Mouse (Mus musculus) CD4-positive, CD25-positive, alpha-beta regulatory T cell, adult 4 months (primary cell): Measurements from ENCODE around the gene Cyp3a44. TPM values are rescaled to one million over a fixed set of nuclear protein-coding genes. Genes with fewer than 3 reads are reported as not detected.
"Not testable (repeated sequence)": the region's sequence is repeated elsewhere in the genome, so short reads cannot be mapped to it uniquely, and the experiment has no call there.

Experiments
- ATAC-seq: one replicate; pipeline ENCODE4 v1.8.0; 2017
- polyA plus RNA-seq, 2 experiments: library from polyadenylated mRNA; unstranded; fragments of 100-300 nt; shearing (Covaris generic); gene quantifications; one replicate each; pipeline ENCODE4 v1.2.1; 2017

Gene Cyp3a44
- polyA plus RNA-seq: not detected

GRCm38 (mm10) chr5:145805796-145806195, at the start of gene Cyp3a44:
TSS of gene Cyp3a44 (minus strand) at chr5:145805874.
- not testable (repeated sequence) for ATAC-seq

- not testable (repeated sequence) for ATAC-seq
These were observed 5.4 kb downstream of the Cyp3a44 start for GRCm38 (mm10) chr5:145800229-145800628.

GRCm38 (mm10) chr5:145793232-145793631, 12.4 kb downstream of the Cyp3a44 start:
- ATAC-seq: not testable (repeated sequence)

GRCm38 (mm10) chr5:145737512-145737911, 68.2 kb downstream of the Cyp3a44 start:
- not testable (repeated sequence) for ATAC-seq

Other genes starting within 250 kb of the Cyp3a44 start
- gene Cyp3a41b, start 221.1 kb downstream of the Cyp3a44 start, polyA plus RNA-seq: not detected
- gene Cyp3a41a, start 85.7 kb downstream of the Cyp3a44 start, polyA plus RNA-seq: not detected
- not detected for gene Cyp3a11, start 74.1 kb upstream of the Cyp3a44 start, polyA plus RNA-seq
- not detected for gene Cyp3a25, start 203.7 kb upstream of the Cyp3a44 start, polyA plus RNA-seq